Mouse (Mus musculus): ENCODE measurements around the gene Sap18b. TPM values are rescaled to one million over a fixed set of nuclear protein-coding genes. Genes with fewer than 3 reads are reported as not detected.

Gene Sap18b
- polyA plus RNA-seq, 1 experiment, result 218 TPM

DNA sequence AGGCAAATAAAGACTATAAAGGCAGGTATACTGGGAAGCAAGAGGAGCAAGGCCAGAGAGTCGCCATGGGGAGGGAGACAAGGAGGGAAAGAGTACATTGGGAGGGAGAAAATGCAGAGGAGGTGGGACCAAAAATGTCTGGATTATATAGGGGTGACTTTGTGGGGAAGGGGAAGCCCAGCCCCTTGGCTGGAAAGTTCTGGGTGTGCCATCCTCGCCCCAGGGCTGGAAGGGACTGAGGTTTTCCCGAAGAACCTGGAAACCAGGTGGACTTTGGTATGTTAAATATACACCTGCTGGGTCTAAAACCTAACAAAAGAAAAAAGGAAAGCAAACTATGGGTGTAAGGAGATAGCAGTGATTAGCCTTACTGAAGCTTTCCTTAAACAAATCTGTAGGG is 5.0 kb downstream of the Sap18b start:
- Histone ChIP-seq H3K4me3 (ENCODE audit: insufficient read depth, poor library complexity, severe bottlenecking) (no peak overlapping the region), H3K27me3 (ENCODE audit: control insufficient read depth, insufficient read depth, insufficient read length) (peaks cover 4% of the 10 kb centered on the region), H3K79me3 (ENCODE audit: low read depth) (no peaks in the 10 kb centered on the region), H3K36me3 (ENCODE audit: control insufficient read depth, insufficient read depth) (no peaks in the 10 kb centered on the region), H3K79me2 (ENCODE audit: control insufficient read depth, insufficient read depth) (no peaks in the 10 kb centered on the region), H3ac (ENCODE audit: control insufficient read depth, insufficient read length, low read depth) (no peak overlapping the region)
- TF ChIP-seq CEBPB (IDR thresholded peaks at IDR 0.05; ENCODE audit: low read depth), result no peak
- no peak for TF ChIP-seq MAX (IDR thresholded peaks at IDR 0.05)
- TF ChIP-seq FOSL1 (IDR thresholded peaks at IDR 0.05; ENCODE audit: insufficient read depth, low read length, poor library complexity, severe bottlenecking), result no peak
- no peak for TF ChIP-seq MYOD1 (IDR thresholded peaks at IDR 0.05; ENCODE audit: control insufficient read depth, insufficient read length, low read depth)
- no peak for TF ChIP-seq MYOG (IDR thresholded peaks at IDR 0.05; ENCODE audit: control insufficient read depth, extremely low read depth, insufficient read length)
- no peak for TF ChIP-seq CTCF (IDR thresholded peaks at IDR 0.05; ENCODE audit: control insufficient read depth, insufficient read depth, insufficient read length)

DNA sequence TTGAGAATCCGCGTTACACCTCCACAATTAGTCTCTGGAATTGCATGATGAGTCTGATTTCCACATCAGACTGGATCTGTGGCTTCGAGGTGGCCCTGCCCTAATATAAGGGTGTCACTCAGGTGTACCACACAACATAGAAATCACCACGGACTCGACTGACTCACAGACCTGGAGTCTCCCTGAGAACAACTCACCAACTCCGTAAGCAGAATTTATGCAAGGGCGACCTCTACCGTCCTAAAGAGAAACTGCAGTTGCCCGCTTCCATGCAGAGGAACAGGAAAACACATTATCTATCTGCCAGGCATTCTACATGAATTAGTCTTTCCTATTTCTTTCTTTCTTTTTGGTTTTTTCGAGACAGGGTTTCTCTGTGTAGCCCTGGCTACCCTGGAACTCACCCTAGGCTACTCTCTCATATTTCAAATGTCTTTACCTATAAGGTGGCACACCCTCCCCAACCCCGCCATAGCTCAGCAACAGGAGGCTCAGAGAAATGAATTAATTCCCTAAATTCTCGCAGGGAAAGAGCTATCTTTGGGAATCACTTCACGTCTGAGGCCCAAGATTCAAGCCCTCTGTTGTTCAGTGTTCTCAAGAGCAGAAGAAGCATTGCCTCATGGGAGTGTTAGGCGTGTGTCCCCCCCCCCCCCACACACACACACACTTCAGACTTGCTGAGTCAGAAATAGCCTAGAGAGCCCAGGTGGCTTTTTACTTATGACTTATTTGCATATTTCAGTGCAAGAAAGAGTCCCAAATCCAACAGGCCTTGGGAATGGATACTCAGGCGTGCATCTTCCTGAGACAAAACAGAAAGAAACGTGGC is 7.7 kb downstream of the Sap18b start:
- TF ChIP-seq USF1 (IDR thresholded peaks at IDR 0.05; ENCODE audit: low read depth) (no peak), CTCF (IDR thresholded peaks at IDR 0.05; ENCODE audit: control insufficient read depth, insufficient read depth, insufficient read length) (peak; percentile 52)
- H3K4me3 ChIP-seq (ENCODE audit: insufficient read depth, poor library complexity, severe bottlenecking), result no peak overlapping the region
- peaks cover 3% of the 10 kb centered on the region for H3K36me3 ChIP-seq (ENCODE audit: control insufficient read depth, insufficient read depth)
- no peaks in the 10 kb centered on the region for H3K79me2 ChIP-seq (ENCODE audit: control insufficient read depth, insufficient read depth)
- peaks cover 4% of the 10 kb centered on the region for H3K27me3 ChIP-seq (ENCODE audit: control insufficient read depth, insufficient read depth, insufficient read length)
- no peak overlapping the region for H3ac ChIP-seq (ENCODE audit: control insufficient read depth, insufficient read length, low read depth)
- H3K79me3 ChIP-seq (ENCODE audit: low read depth), result no peaks in the 10 kb centered on the region

DNA sequence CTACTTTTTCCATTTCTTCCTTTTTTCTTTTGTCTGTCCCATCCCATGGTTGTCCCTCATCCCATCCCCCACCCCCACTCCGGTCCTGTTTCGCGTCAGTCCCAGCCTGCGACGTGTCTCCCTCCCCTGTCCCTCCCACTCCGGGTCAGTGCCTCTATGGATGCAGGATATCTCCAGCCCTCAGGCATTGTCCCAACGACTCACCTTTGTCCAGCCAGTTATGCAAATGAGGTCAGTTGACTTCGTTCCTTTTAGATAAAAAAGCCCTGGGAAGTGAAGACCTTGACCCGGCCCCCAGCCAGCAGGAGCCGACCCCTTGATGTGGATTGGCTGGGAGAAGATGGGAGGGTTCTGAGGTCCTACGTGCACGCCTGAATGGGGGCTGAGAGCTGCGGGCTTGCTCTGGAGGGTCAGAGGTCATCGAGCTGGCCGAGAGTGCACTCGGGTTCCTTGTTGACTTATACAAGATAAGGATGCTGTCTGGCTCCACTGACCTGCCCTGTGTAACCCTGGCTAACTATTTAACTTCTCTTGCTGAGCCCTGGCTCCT is 8.4 kb downstream of the Sap18b start:
- peaks cover 4% of the 10 kb centered on the region for H3K27me3 ChIP-seq (ENCODE audit: control insufficient read depth, insufficient read depth, insufficient read length)
- H3K79me3 ChIP-seq (ENCODE audit: low read depth), result no peaks in the 10 kb centered on the region
- no peak overlapping the region for H3ac ChIP-seq (ENCODE audit: control insufficient read depth, insufficient read length, low read depth)
- TF ChIP-seq MAX (IDR thresholded peaks at IDR 0.05) (no peak), CEBPB (IDR thresholded peaks at IDR 0.05; ENCODE audit: low read depth) (no peak), MYOG (IDR thresholded peaks at IDR 0.05; ENCODE audit: control insufficient read depth, extremely low read depth, insufficient read length) (no peak), FOSL1 (IDR thresholded peaks at IDR 0.05; ENCODE audit: insufficient read depth, low read length, poor library complexity, severe bottlenecking) (no peak), USF1 (IDR thresholded peaks at IDR 0.05; ENCODE audit: low read depth) (no peak)
- peaks cover 3% of the 10 kb centered on the region for H3K36me3 ChIP-seq (ENCODE audit: control insufficient read depth, insufficient read depth)
- no peaks in the 10 kb centered on the region for H3K79me2 ChIP-seq (ENCODE audit: control insufficient read depth, insufficient read depth)
- H3K4me3 ChIP-seq (ENCODE audit: insufficient read depth, poor library complexity, severe bottlenecking), result no peak overlapping the region

DNA sequence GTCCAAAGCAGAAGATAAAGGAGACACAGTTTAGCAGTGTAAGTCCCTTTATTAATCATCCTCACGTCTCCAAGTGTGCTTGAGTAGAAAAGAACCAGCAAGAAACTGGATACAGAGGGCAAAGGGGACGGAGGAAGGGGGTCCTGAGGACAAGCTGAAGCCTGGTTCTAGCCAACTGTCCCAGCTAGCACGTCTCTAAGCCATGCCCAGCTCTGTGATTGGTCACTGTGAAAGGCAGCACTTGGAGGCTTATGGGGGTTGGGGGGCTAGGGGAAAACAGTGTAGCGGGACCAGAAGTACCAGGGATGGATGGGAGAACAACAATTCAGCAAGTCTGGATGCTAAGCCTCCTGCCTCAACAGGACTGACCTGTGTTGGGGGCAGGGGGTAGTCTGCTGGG is 10.7 kb downstream of the Sap18b start:
- H3K79me2 ChIP-seq (ENCODE audit: control insufficient read depth, insufficient read depth), result no peaks in the 10 kb centered on the region
- TF ChIP-seq MYOD1 (IDR thresholded peaks at IDR 0.05; ENCODE audit: control insufficient read depth, insufficient read length, low read depth), result no peak
- no peak for TF ChIP-seq MYOG (IDR thresholded peaks at IDR 0.05; ENCODE audit: control insufficient read depth, extremely low read depth, insufficient read length)
- TF ChIP-seq MAX (IDR thresholded peaks at IDR 0.05), result no peak
- TF ChIP-seq CTCF (IDR thresholded peaks at IDR 0.05; ENCODE audit: control insufficient read depth, insufficient read depth, insufficient read length), result no peak
- no peak for TF ChIP-seq CEBPB (IDR thresholded peaks at IDR 0.05; ENCODE audit: low read depth)
- TF ChIP-seq USF1 (IDR thresholded peaks at IDR 0.05; ENCODE audit: low read depth), result no peak
- TF ChIP-seq FOSL1 (IDR thresholded peaks at IDR 0.05; ENCODE audit: insufficient read depth, low read length, poor library complexity, severe bottlenecking), result no peak

DNA sequence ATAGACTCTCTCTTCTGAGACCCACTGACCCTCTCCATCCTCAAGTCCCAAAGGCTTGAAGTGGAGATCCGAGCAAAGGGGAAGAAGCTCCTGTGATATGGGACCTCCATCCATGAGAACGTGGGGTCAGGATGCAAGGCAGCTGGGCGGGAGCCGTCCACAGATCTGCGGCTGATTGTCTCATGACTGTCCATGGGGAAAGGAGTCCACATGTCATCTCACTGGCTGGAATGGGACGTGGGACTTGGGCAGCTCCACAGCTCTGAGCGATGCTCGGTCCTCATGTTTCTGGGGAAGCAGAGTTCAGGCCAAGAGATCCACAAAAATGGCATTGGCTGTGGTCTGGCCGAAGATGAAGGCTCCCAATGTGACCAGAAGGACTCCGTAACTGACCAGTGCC is 12.1 kb downstream of the Sap18b start:
- H3K79me2 ChIP-seq (ENCODE audit: control insufficient read depth, insufficient read depth), result no peaks in the 10 kb centered on the region
- TF ChIP-seq MAX (IDR thresholded peaks at IDR 0.05) (no peak), CTCF (IDR thresholded peaks at IDR 0.05; ENCODE audit: control insufficient read depth, insufficient read depth, insufficient read length) (no peak), CEBPB (IDR thresholded peaks at IDR 0.05; ENCODE audit: low read depth) (no peak), MYOG (IDR thresholded peaks at IDR 0.05; ENCODE audit: control insufficient read depth, extremely low read depth, insufficient read length) (no peak), USF1 (IDR thresholded peaks at IDR 0.05; ENCODE audit: low read depth) (no peak), FOSL1 (IDR thresholded peaks at IDR 0.05; ENCODE audit: insufficient read depth, low read length, poor library complexity, severe bottlenecking) (no peak), MYOD1 (IDR thresholded peaks at IDR 0.05; ENCODE audit: control insufficient read depth, insufficient read length, low read depth) (no peak)
- no peaks in the 10 kb centered on the region for H3K27me3 ChIP-seq (ENCODE audit: control insufficient read depth, insufficient read depth, insufficient read length)
- H3K79me3 ChIP-seq (ENCODE audit: low read depth), result no peaks in the 10 kb centered on the region
- peaks cover 15% of the 10 kb centered on the region for H3K36me3 ChIP-seq (ENCODE audit: control insufficient read depth, insufficient read depth)
- no peak overlapping the region for H3K4me3 ChIP-seq (ENCODE audit: insufficient read depth, poor library complexity, severe bottlenecking)
- H3ac ChIP-seq (ENCODE audit: control insufficient read depth, insufficient read length, low read depth), result no peak overlapping the region

More for the DNA sequence above, 10.7 kb downstream of the Sap18b start:
- Histone ChIP-seq H3K79me3 (ENCODE audit: low read depth) (no peaks in the 10 kb centered on the region), H3K36me3 (ENCODE audit: control insufficient read depth, insufficient read depth) (peaks cover 15% of the 10 kb centered on the region), H3K27me3 (ENCODE audit: control insufficient read depth, insufficient read depth, insufficient read length) (no peaks in the 10 kb centered on the region), H3ac (ENCODE audit: control insufficient read depth, insufficient read length, low read depth) (no peak overlapping the region), H3K4me3 (ENCODE audit: insufficient read depth, poor library complexity, severe bottlenecking) (no peak overlapping the region)

DNA sequence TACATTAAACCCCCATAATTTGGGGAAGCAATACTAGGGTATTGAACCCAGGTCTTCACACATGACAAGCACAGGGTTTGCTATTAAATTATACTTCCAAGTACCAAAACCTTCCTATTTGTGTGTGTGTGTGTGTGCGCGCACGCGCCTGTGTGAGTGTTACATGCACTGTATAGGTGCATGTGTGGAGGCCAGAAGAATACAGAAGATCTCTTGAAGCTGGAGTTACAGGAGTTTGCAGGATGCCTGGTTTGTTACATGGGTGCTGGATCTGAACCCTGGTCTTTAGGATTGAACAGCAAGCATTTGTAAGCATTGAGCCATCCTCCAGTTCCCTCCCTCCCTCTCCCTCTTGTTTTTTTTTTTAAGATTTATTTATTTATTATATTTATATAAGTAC is 14.1 kb downstream of the Sap18b start:
- no peak for TF ChIP-seq FOSL1 (IDR thresholded peaks at IDR 0.05; ENCODE audit: insufficient read depth, low read length, poor library complexity, severe bottlenecking)
- no peak for TF ChIP-seq MYOD1 (IDR thresholded peaks at IDR 0.05; ENCODE audit: control insufficient read depth, insufficient read length, low read depth)
- no peak for TF ChIP-seq CTCF (IDR thresholded peaks at IDR 0.05; ENCODE audit: control insufficient read depth, insufficient read depth, insufficient read length)
- no peak for TF ChIP-seq USF1 (IDR thresholded peaks at IDR 0.05; ENCODE audit: low read depth)
- TF ChIP-seq MAX (IDR thresholded peaks at IDR 0.05), result no peak
- TF ChIP-seq CEBPB (IDR thresholded peaks at IDR 0.05; ENCODE audit: low read depth), result no peak
- no peak for TF ChIP-seq MYOG (IDR thresholded peaks at IDR 0.05; ENCODE audit: control insufficient read depth, extremely low read depth, insufficient read length)
- Histone ChIP-seq H3K4me3 (ENCODE audit: insufficient read depth, poor library complexity, severe bottlenecking) (no peak overlapping the region), H3K79me2 (ENCODE audit: control insufficient read depth, insufficient read depth) (no peaks in the 10 kb centered on the region), H3K79me3 (ENCODE audit: low read depth) (no peaks in the 10 kb centered on the region), H3ac (ENCODE audit: control insufficient read depth, insufficient read length, low read depth) (no peak overlapping the region), H3K36me3 (ENCODE audit: control insufficient read depth, insufficient read depth) (peaks cover 15% of the 10 kb centered on the region), H3K27me3 (ENCODE audit: control insufficient read depth, insufficient read depth, insufficient read length) (no peaks in the 10 kb centered on the region)

Data from C2C12 (cell line).